Mouse (Mus musculus) thymus, postnatal 10 days (tissue): ENCODE measurements around the gene Tomm40l.

Experiments
- DNase-seq, 2 experiments: peaks; one replicate each; pipeline ENCODE4 v3.0.0; 2021; ENCODE audit warnings: low spot score in 2 of 2

The Tomm40l gene

GRCm38 (mm10) chr1:171222238-171223155, at the start of gene Tomm40l:
Gene Tomm40l (minus strand): TSS chr1:171222514.
- DNase-seq, result peak; percentile 81 to 90

GRCm38 (mm10) chr1:171272086-171272485, 49.8 kb upstream of the Tomm40l start:
- DNase-seq, result no peak

- no peak for DNase-seq
Measured at GRCm38 (mm10) chr1:171271622-171272021, 49.3 kb upstream of the Tomm40l start.

GRCm38 (mm10) chr1:171271196-171271595, 48.9 kb upstream of the Tomm40l start:
- DNase-seq, result no peak

GRCm38 (mm10) chr1:171270573-171270900, 48.2 kb upstream of the Tomm40l start:
- DNase-seq, result peak; percentile 35 to 60

- peak; percentile 96 to 99 for DNase-seq
Measured at GRCm38 (mm10) chr1:171269848-171270572, 47.7 kb upstream of the Tomm40l start, which contains the start of gene B4galt3. Gene B4galt3 (plus strand): TSS chr1:171270328.

- DNase-seq, result no peak
Measured at GRCm38 (mm10) chr1:171268341-171268740, 46.0 kb upstream of the Tomm40l start.

- no peak for DNase-seq
Measured at GRCm38 (mm10) chr1:171265971-171266744, 43.8 kb upstream of the Tomm40l start.

GRCm38 (mm10) chr1:171263666-171264461, 41.5 kb upstream of the Tomm40l start:
- DNase-seq, result no peak

- DNase-seq, result no peak
Measured at GRCm38 (mm10) chr1:171263185-171263611, 40.9 kb upstream of the Tomm40l start.

- no peak for DNase-seq
Measured at GRCm38 (mm10) chr1:171262594-171263130, 40.3 kb upstream of the Tomm40l start.

GRCm38 (mm10) chr1:171260316-171260715, 38.0 kb upstream of the Tomm40l start:
- no peak for DNase-seq

GRCm38 (mm10) chr1:171258921-171259320, 36.6 kb upstream of the Tomm40l start:
- no peak for DNase-seq

GRCm38 (mm10) chr1:171257781-171258180, 35.5 kb upstream of the Tomm40l start:
- DNase-seq, result no peak

GRCm38 (mm10) chr1:171256937-171257548, 34.7 kb upstream of the Tomm40l start:
- peak in 1 of 2 experiments; percentile 66 for DNase-seq

- DNase-seq, result no peak
Measured at GRCm38 (mm10) chr1:171256095-171256818, 33.9 kb upstream of the Tomm40l start.

- no peak for DNase-seq
Measured at GRCm38 (mm10) chr1:171252415-171252814, 30.1 kb upstream of the Tomm40l start.

GRCm38 (mm10) chr1:171251594-171252324, 29.4 kb upstream of the Tomm40l start:
- no peak for DNase-seq
